Mouse (Mus musculus): ENCODE measurements around the gene Tlr2.

GRCm38 (mm10) chr3:83841095-83841850, at the start of gene Tlr2:
- TF ChIP-seq CTCF (IDR thresholded peaks at IDR 0.05; ENCODE audit: extremely low read depth, insufficient read depth, insufficient read length, insufficient replicate concordance) = peak; percentile 53; the same call in 1 of the 2 replicates
- no peak for TF ChIP-seq POLR2A (IDR thresholded peaks at IDR 0.05; ENCODE audit: low read depth, low read length)

All from spleen, adult 2 months (tissue).